ENCODE assay signal across 8 mouse cellular contexts in genomic region chr17:35822964-35823937, GRCm38 (mm10). TPM values are rescaled to one million over a fixed set of nuclear protein-coding genes. Genes with fewer than 3 reads are reported as not detected.
DNase-seq lines count a peak whose midpoint lies in the region; ATAC-seq lines count a peak whose summit lies in the region.

Gene Flot1 (plus strand): TSS chr17:35823230.

- peak within 1 kb of the TSS; percentile 88 for H3K27ac ChIP-seq in hindbrain, embryonic 15.5 days (replicated peaks)

- H3K9ac ChIP-seq in hindbrain, embryonic 15.5 days: peak within 1 kb of the TSS; percentile 67

- peak; percentile 76 for ATAC-seq in activated CD4-positive, CD25-positive, alpha-beta regulatory T cell, adult 4 months
- ATAC-seq in hindbrain, embryonic 15.5 days (ENCODE audit: low FRiP score, low read depth): peak; percentile 93
- peak; percentile 76 for ATAC-seq in megakaryocyte progenitor cell, adult 5-6 weeks (replicated peaks; ENCODE audit: poor library complexity)

- H3K4me2 ChIP-seq in hindbrain, embryonic 15.5 days: peak within 1 kb of the TSS; percentile 95

- intact Hi-C loops in left cerebral cortex, postnatal 10 days (cut with DNase I): no loop called here

- WGBS in hindbrain, embryonic 15.5 days: under 1% methylated on average over 39 of the region's 47 CpGs

- peaks cover 28% of the 10 kb centered on the region for H3K36me3 ChIP-seq in hindbrain, embryonic 15.5 days

- no peaks in the 10 kb centered on the region for H3K9me3 ChIP-seq in hindbrain, embryonic 15.5 days

- H3K27me3 ChIP-seq in hindbrain, embryonic 15.5 days: peaks cover 13% of the 10 kb centered on the region

- peaks cover 33% of the 10 kb centered on the region for H3K4me1 ChIP-seq in hindbrain, embryonic 15.5 days (replicated peaks)

- DNase-seq in cerebellum, postnatal 4 days (ENCODE audit: low spot score in 2 of 2): peak; percentile 65 to 77
- DNase-seq in gastrocnemius, adult 18-20 months (ENCODE audit: low spot score): peak; percentile 91
- peak; percentile 74 to 91 for DNase-seq in left cerebral cortex, postnatal 10 days (ENCODE audit: extremely low spot score in 1 of 2, low spot score in 2 of 2)
- DNase-seq in right cerebral cortex, postnatal 25 days: peak; percentile 77
- peak; percentile 81 to 89 for DNase-seq in urinary bladder, postnatal 4 days (ENCODE audit: low spot score in 2 of 2)

- H3K4me3 ChIP-seq in hindbrain, embryonic 15.5 days: peak within 1 kb of the TSS; percentile 81

RNA-seq across cellular contexts. Expression of gene Flot1, which starts in this region (rescaled TPM):
- polyA plus RNA-seq in activated CD4-positive, CD25-positive, alpha-beta regulatory T cell, adult 4 months (2017; shearing (Covaris generic)): 10 to 100 TPM; 19.9 to 22.9 TPM
- total RNA-seq in gastrocnemius, adult 18-20 months (2021): 10 to 100 TPM; 58.1 to 61.3 TPM
- 111 and 116 TPM in 2 replicates for polyA plus RNA-seq in hindbrain, embryonic 15.5 days (2015; fragmentation: Nextera tagmentation; extraction: Ambion mirVana)
- 100 to 1,000 TPM; 171 to 178 TPM for total RNA-seq in left cerebral cortex, postnatal 10 days (2021)
- 52.9 and 58.3 TPM in 2 replicates for total RNA-seq in megakaryocyte progenitor cell, adult 5-6 weeks (2015)
- 65.1 and 74.4 TPM in 2 replicates for total RNA-seq in megakaryocyte progenitor cell, adult 5-6 weeks (2017)

Comparison
In these comparisons a context has a peak if more than half of its experiments do, and no peak if none do; other contexts are left out.
1. Peak in every context shown above with its lines: DNase-seq, ATAC-seq, H3K4me3 ChIP-seq and H3K27ac ChIP-seq.